Mouse (Mus musculus): ENCODE results near the gene Cib4. TPM values are rescaled to one million over a fixed set of nuclear protein-coding genes. Genes with fewer than 3 reads are reported as not detected.

The Cib4 gene
- 0.20 and 0.55 TPM in 2 replicates for polyA plus RNA-seq (2012; rRNA removed)
- not detected in 2 replicates for polyA plus RNA-seq (2014; fragmentation: Nextera tagmentation; extraction: Ambion mirVana)

GRCm38 (mm10) chr5:30545698-30546097 is at the start of gene Cib4:
Gene Cib4 (minus strand): TSS chr5:30545836.
- no peak for TF ChIP-seq POLR2A (IDR thresholded peaks at IDR 0.05; ENCODE audit: borderline replicate concordance, extremely low read depth, insufficient read depth, insufficient read length)
- ATAC-seq (ENCODE audit: low FRiP score, low read depth) (no peak), DNase-seq (ENCODE audit: low spot score) (no peak)
- Histone ChIP-seq H3K4me1 (ENCODE audit: control insufficient read depth, insufficient read depth, low read length) (peaks cover 3% of the 10 kb centered on the region; the same call in 1 of the 2 replicates), H3K27ac (replicated peaks; ENCODE audit: low read depth, low read length) (no peak within 1 kb of the TSS), H3K27me3 (ENCODE audit: control insufficient read depth, insufficient read depth, low read length) (no peaks in the 10 kb centered on the region), H3K9me3 (ENCODE audit: control insufficient read depth, low read length) (no peaks in the 10 kb centered on the region), H3K4me2 (replicated peaks; ENCODE audit: low read depth, low read length, severe bottlenecking) (no peak within 1 kb of the TSS), H3K9ac (ENCODE audit: low read depth, low read length, severe bottlenecking) (no peak within 1 kb of the TSS), H3K36me3 (ENCODE audit: control insufficient read depth, insufficient read depth, low read length) (no peaks in the 10 kb centered on the region), H3K4me3 (replicated peaks; ENCODE audit: low read length) (no peak within 1 kb of the TSS)
- 47% methylated on average over 2 of the region's 2 CpGs for WGBS

- Histone ChIP-seq H3K4me1 (ENCODE audit: control insufficient read depth, insufficient read depth, low read length) (peaks cover 10% of the 10 kb centered on the region), H3K36me3 (ENCODE audit: control insufficient read depth, insufficient read depth, low read length) (no peaks in the 10 kb centered on the region), H3K9me3 (ENCODE audit: control insufficient read depth, low read length) (no peaks in the 10 kb centered on the region), H3K4me2 (replicated peaks; ENCODE audit: low read depth, low read length, severe bottlenecking) (no peak overlapping the region), H3K27ac (replicated peaks; ENCODE audit: low read depth, low read length) (no peak overlapping the region), H3K27me3 (ENCODE audit: control insufficient read depth, insufficient read depth, low read length) (peaks cover 5% of the 10 kb centered on the region), H3K4me3 (replicated peaks; ENCODE audit: low read length) (no peak overlapping the region), H3K9ac (ENCODE audit: low read depth, low read length, severe bottlenecking) (no peak overlapping the region)
- TF ChIP-seq POLR2A (IDR thresholded peaks at IDR 0.05; ENCODE audit: borderline replicate concordance, extremely low read depth, insufficient read depth, insufficient read length) = no peak
- ATAC-seq (ENCODE audit: low FRiP score, low read depth) = no peak
- WGBS = 46% methylated on average over 6 of the region's 6 CpGs
- DNase-seq (ENCODE audit: low spot score) = no peak
Measured at GRCm38 (mm10) chr5:30594953-30595560, 49.4 kb upstream of the Cib4 start.

DNA sequence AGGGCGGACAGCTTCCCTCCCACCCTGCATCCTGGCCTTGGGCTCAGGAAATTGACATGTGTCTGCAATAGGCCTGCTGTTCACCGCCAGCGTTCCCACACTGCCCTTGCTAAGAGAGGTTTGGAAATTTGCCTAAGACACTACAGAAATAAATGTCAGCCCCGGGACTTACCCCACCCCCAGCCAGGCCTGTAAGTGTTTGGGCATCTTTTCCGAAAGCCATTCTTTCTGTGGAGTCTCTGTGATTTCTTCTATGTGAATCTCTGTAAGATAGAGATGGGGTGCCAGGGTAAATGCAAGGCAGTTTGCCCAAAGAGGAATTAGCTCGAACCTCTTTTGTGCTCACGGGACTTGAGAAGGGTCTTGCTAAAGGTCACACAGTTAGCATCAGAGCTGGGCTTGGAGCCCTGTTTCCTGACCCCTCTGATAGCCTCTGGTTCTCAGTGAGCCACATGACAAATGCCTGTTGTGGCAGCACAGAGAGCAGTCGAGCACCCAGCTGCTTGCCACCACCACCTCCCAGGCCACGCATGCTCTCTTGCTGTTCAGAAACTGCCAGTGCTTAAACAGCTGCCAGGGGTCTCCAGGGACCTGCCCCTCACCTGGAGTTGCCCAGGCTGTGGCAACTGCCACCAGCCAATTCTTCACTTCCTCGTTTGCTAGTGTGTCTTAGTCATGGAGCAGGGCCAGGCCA is 48.3 kb upstream of the Cib4 start:
- no peak for TF ChIP-seq POLR2A (IDR thresholded peaks at IDR 0.05; ENCODE audit: borderline replicate concordance, extremely low read depth, insufficient read depth, insufficient read length)
- DNase-seq (ENCODE audit: low spot score) = no peak
- no peak overlapping the region for H3K4me2 ChIP-seq (replicated peaks; ENCODE audit: low read depth, low read length, severe bottlenecking)

DNA sequence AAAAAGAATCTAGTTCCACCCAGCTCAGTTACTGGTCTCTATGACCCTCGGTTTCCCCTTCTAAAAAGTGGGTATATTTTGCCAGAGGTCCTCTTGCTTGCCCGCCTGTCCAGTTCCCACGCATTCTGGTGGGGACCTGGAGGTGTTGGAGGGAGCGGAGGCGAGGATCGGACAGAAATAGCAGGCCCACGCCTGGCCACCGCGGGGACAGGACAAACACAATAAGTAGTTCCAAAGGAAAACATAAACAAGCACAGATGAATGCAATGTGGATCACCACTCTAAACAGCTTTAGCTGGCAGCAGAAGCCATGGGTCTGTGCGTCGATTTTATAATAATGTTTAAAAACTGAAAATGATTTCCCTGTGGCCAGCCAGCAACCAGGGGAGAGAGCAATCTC is 47.7 kb upstream of the Cib4 start:
- Histone ChIP-seq H3K27ac (replicated peaks; ENCODE audit: low read depth, low read length) (no peak overlapping the region), H3K36me3 (ENCODE audit: control insufficient read depth, insufficient read depth, low read length) (no peaks in the 10 kb centered on the region), H3K4me2 (replicated peaks; ENCODE audit: low read depth, low read length, severe bottlenecking) (no peak overlapping the region), H3K4me1 (ENCODE audit: control insufficient read depth, insufficient read depth, low read length) (peaks cover 18% of the 10 kb centered on the region), H3K27me3 (ENCODE audit: control insufficient read depth, insufficient read depth, low read length) (peaks cover 22% of the 10 kb centered on the region), H3K9ac (ENCODE audit: low read depth, low read length, severe bottlenecking) (no peak overlapping the region), H3K4me3 (replicated peaks; ENCODE audit: low read length) (no peak overlapping the region), H3K9me3 (ENCODE audit: control insufficient read depth, low read length) (no peaks in the 10 kb centered on the region)
- 81% methylated on average over 11 of the region's 11 CpGs for WGBS
- TF ChIP-seq POLR2A (IDR thresholded peaks at IDR 0.05; ENCODE audit: borderline replicate concordance, extremely low read depth, insufficient read depth, insufficient read length) = no peak
- ATAC-seq (ENCODE audit: low FRiP score, low read depth) (no peak), DNase-seq (ENCODE audit: low spot score) (no peak)

More for the DNA sequence above, 48.3 kb upstream of the Cib4 start:
- no peaks in the 10 kb centered on the region for H3K9me3 ChIP-seq (ENCODE audit: control insufficient read depth, low read length)
- H3K9ac ChIP-seq (ENCODE audit: low read depth, low read length, severe bottlenecking) = no peak overlapping the region
- WGBS = 35% methylated on average over 10 of the region's 10 CpGs
- H3K27ac ChIP-seq (replicated peaks; ENCODE audit: low read depth, low read length) = no peak overlapping the region
- no peaks in the 10 kb centered on the region for H3K36me3 ChIP-seq (ENCODE audit: control insufficient read depth, insufficient read depth, low read length)
- H3K4me3 ChIP-seq (replicated peaks; ENCODE audit: low read length) = no peak overlapping the region
- peaks cover 16% of the 10 kb centered on the region for H3K27me3 ChIP-seq (ENCODE audit: control insufficient read depth, insufficient read depth, low read length)
- H3K4me1 ChIP-seq (ENCODE audit: control insufficient read depth, insufficient read depth, low read length) = peaks cover 12% of the 10 kb centered on the region
- ATAC-seq (ENCODE audit: low FRiP score, low read depth) = no peak

DNA sequence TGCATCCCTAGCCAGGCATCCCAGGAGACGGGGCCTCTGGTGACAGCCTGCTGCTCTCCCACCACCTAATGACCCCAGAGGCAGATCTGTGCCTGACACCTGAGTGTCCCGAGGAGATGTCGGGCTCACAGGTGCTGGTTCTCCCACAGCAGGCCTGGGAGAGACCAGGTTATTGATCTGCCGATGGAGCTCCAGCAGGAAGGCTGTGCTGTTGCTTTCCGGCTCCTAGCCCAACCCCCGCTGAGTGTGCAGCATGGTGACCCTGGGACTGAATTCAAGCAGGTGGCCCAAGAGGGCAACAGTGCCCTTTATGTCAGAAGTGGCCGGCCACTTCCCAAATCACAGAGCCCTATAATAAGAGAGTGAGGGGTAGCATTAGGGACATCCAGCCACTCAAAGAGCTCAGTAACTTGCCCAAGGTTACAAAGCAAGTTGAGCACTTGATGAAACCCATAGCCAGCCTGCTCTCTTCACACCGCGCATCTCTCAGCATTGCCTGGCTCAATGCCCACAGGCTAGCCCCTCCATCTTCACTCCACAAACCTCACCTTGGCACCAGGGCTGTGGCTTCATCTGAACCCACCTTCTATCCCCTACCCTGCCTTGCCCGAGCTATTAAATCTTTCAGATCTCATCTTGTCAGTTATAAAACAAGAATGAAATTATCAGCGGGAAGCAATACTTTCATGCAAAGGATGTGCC is 46.8 kb upstream of the Cib4 start:
- DNase-seq (ENCODE audit: low spot score) (no peak), ATAC-seq (ENCODE audit: low FRiP score, low read depth) (no peak)
- H3K27ac ChIP-seq (replicated peaks; ENCODE audit: low read depth, low read length) = no peak overlapping the region
- no peak overlapping the region for H3K9ac ChIP-seq (ENCODE audit: low read depth, low read length, severe bottlenecking)
- H3K9me3 ChIP-seq (ENCODE audit: control insufficient read depth, low read length) = no peaks in the 10 kb centered on the region
- no peak overlapping the region for H3K4me3 ChIP-seq (replicated peaks; ENCODE audit: low read length)
- H3K4me1 ChIP-seq (ENCODE audit: control insufficient read depth, insufficient read depth, low read length) = peaks cover 18% of the 10 kb centered on the region
- no peaks in the 10 kb centered on the region for H3K36me3 ChIP-seq (ENCODE audit: control insufficient read depth, insufficient read depth, low read length)
- WGBS = 80% methylated on average over 11 of the region's 11 CpGs
- no peak overlapping the region for H3K4me2 ChIP-seq (replicated peaks; ENCODE audit: low read depth, low read length, severe bottlenecking)
- peaks cover 28% of the 10 kb centered on the region for H3K27me3 ChIP-seq (ENCODE audit: control insufficient read depth, insufficient read depth, low read length)
- no peak for TF ChIP-seq POLR2A (IDR thresholded peaks at IDR 0.05; ENCODE audit: borderline replicate concordance, extremely low read depth, insufficient read depth, insufficient read length)
